Mouse (Mus musculus) small intestine, adult 2 months (tissue): Measurements from ENCODE around the gene Dcdc2b.

Experiments
- CTCF ChIP-seq: fragments of 200-500 bp; IDR thresholded peaks from 2 replicates; pipeline ENCODE4 v1.5.1; 2012; ENCODE audit warnings: low read depth, mild to moderate bottlenecking, control low read depth, inconsistent platforms, low read length, moderate library complexity, mixed read lengths; ENCODE audit not compliant: insufficient replicate concordance, insufficient read length; ENCODE audit errors: extremely low read depth
- POLR2A ChIP-seq: fragments of 200-500 bp; IDR thresholded peaks from 2 replicates; pipeline ENCODE4 v1.6.1; 2012; ENCODE audit warnings: low read depth, mild to moderate bottlenecking, control low read depth, inconsistent platforms, low read length, moderate library complexity

DNA sequence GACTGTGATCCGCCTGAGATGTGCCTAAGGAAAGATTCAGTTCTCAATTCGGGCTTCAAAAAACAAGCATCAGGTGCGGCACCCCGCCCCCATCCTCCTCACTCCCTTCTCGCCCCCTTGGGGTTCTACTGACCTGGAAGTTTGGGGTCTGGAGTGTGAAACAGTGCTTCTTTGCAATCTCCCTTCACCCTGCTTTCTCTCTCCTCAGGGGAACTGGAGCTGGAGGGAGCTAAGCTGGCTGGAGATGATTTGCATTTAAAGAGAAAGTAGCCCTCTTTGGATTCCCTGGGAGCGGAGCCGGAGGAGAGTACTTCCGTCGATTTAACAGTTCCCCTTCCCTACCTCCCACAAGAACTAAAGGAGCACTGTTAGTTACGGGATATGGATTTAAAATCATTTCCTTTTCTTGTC, 9.6 kb upstream of the Dcdc2b start, which contains the start of gene Ccdc28b:
- TF ChIP-seq CTCF (no peak), POLR2A (peak; percentile 34; the same call in 1 of the 2 replicates)
